Mouse (Mus musculus) lung, postnatal 0 days (tissue): Measurements from ENCODE around the gene Ppfia1. TPM values are rescaled to one million over a fixed set of nuclear protein-coding genes. Genes with fewer than 3 reads are reported as not detected.
A peak's percentile ranks its signal among the peaks of the same experiment; 100 is the strongest.

ENCODE experiments used
- ATAC-seq: fragments of 200-750 bp; cut with Nextera tagmentation; 2 replicates; pipeline ENCODE4 v1.8.0; 2017; ENCODE audit warnings: moderate library complexity
- DNase-seq: peaks from one replicate; pipeline ENCODE4 v3.0.0-alpha.2; 2016; ENCODE audit warnings: low spot score
- H3K27ac ChIP-seq: fragments of 300-500 bp; sonication (generic); 2 replicates; pipeline ENCODE4 v1.5.1; 2014; ENCODE audit warnings: antibody characterized with exemption, mild to moderate bottlenecking, low read length, mixed read lengths
- H3K27me3 ChIP-seq: fragments of 300-500 bp; sonication (generic); replicated peaks from 2 replicates; pipeline ENCODE4 v1.6.1; 2014; ENCODE audit warnings: low read length, mixed read lengths; ENCODE audit not compliant: insufficient read depth
- H3K36me3 ChIP-seq: fragments of 300-500 bp; sonication (generic); 2 replicates; pipeline ENCODE4 v1.6.1; 2014; ENCODE audit warnings: low read length, mixed read lengths; ENCODE audit not compliant: insufficient read depth
- H3K4me1 ChIP-seq: fragments of 300-500 bp; sonication (generic); 2 replicates; pipeline ENCODE4 v1.6.1; 2014; ENCODE audit warnings: antibody characterized with exemption, low read depth, low read length, mixed read lengths; ENCODE audit not compliant: insufficient read depth
- H3K4me2 ChIP-seq: fragments of 300-500 bp; sonication (generic); replicated peaks from 2 replicates; pipeline ENCODE4 v1.6.1; 2014; ENCODE audit warnings: low read depth, mild to moderate bottlenecking, low read length, moderate library complexity, mixed read lengths
- H3K4me3 ChIP-seq: fragments of 300-500 bp; sonication (generic); 2 replicates; pipeline ENCODE4 v1.5.1; 2014; ENCODE audit warnings: low read depth, low read length
- H3K9ac ChIP-seq: fragments of 300-500 bp; sonication (generic); replicated peaks from 2 replicates; pipeline ENCODE4 v1.6.1; 2014; ENCODE audit warnings: low read depth, mild to moderate bottlenecking
- H3K9me3 ChIP-seq: fragments of 300-500 bp; sonication (generic); 2 replicates; pipeline ENCODE4 v1.6.1; 2016; ENCODE audit warnings: low read length, mixed read lengths
- CTCF ChIP-seq: IDR thresholded peaks from 2 replicates; pipeline ENCODE4 v1.5.1; 2016; ENCODE audit warnings: antibody characterized with exemption, mild to moderate bottlenecking
- EP300 ChIP-seq: IDR thresholded peaks from 2 replicates; pipeline ENCODE4 v1.6.1; 2016; ENCODE audit warnings: antibody characterized with exemption, mild to moderate bottlenecking, control low read depth
- WGBS: fragments of 180-500 bp; shearing (Covaris S2); extraction: QIAGEN DNeasy Blood & Tissue Kit; methylation state at CpG from one replicate; pipeline ENCODE4 v1.1.7; 2014; 5-methylcytosine and 5-hydroxymethylcytosine counted together
- polyA plus RNA-seq: library from polyadenylated mRNA; unstranded; fragments of >200 nt; fragmentation: Nextera tagmentation; extraction: Ambion mirVana; gene quantifications from 2 replicates; pipeline ENCODE4 v1.2.1, GENCODE M21; 2015

Ppfia1 gene
- polyA plus RNA-seq, 1 experiment from 2014 or later = 19.7 TPM

DNA sequence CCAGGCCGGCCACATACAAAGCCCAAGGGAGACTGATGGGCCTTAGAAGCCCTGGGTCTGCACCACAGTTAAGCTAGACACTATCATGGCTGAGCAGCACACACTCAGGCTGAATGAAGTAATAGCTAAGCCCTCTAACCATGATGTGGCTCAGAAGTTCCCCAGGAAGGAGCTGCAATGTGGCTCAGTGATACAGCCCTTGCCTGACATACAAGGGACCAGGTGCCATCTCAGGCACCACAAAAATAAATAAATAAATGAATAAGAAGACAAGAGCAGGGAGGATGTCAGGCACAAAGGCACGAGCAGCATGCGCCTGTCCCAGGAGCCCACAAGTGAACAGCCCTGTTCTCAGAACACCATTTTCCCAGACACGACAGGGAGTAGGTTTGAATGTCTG, 111.6 kb downstream of the Ppfia1 start:
- ATAC-seq = no peak
- Histone ChIP-seq H3K27ac (no peak overlapping the region), H3K4me3 (no peak overlapping the region), H3K36me3 (peaks cover 55% of the 10 kb centered on the region), H3K9ac (no peak overlapping the region), H3K27me3 (no peaks in the 10 kb centered on the region), H3K4me1 (no peaks in the 10 kb centered on the region), H3K9me3 (no peaks in the 10 kb centered on the region), H3K4me2 (no peak overlapping the region)
- 93% methylated on average over 4 of the region's 4 CpGs for WGBS
- no peak for TF ChIP-seq EP300
- TF ChIP-seq CTCF = no peak
- DNase-seq = no peak

DNA sequence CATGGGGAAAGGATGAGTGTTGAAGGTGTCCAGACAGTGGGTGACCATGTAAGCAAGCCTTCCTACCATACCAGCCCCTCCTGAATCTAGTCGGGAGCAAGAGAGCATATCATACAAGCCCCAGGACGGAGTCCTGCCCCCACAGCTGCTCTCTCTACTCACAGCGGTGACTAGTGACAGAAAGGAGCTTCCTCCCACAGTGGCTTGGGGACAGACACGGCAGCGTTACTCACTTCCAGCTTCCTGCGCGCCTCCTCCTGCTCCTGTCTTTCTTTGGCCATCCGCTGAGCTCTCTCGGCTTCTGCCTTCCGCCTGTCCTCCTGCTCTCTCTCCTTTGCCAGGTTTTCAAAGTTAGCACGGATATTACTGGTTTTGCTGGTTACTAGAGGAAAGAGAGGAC, 112.1 kb downstream of the Ppfia1 start:
- no peaks in the 10 kb centered on the region for H3K27me3 ChIP-seq
- DNase-seq = no peak
- 95% methylated on average over 11 of the region's 11 CpGs for WGBS

DNA sequence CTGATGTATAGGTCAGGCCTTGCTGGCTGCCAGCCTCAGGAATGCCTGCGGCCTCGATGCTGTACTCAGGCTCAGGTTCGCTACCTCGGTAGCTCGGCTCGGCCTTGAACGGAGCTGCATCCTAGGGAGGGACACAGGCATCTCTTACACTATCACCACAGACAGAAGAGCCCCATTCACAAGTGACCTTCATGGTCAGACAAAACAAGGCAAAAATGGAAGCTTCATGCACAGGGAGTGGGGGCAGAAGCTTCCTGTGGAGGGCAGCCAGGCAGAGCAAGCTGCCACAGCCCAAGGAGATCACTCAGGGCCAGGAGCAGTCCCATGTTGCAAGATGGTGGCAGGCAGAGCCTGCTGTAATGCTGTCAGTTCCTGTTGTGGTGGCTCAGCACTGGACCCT, 114.7 kb downstream of the Ppfia1 start:
- 96% methylated on average over 7 of the region's 7 CpGs for WGBS
- no peak overlapping the region for H3K27ac ChIP-seq
- DNase-seq = no peak
- peaks cover 48% of the 10 kb centered on the region for H3K36me3 ChIP-seq
- no peaks in the 10 kb centered on the region for H3K27me3 ChIP-seq
- no peaks in the 10 kb centered on the region for H3K9me3 ChIP-seq
- TF ChIP-seq EP300 = no peak
- TF ChIP-seq CTCF = no peak
- H3K4me1 ChIP-seq = no peaks in the 10 kb centered on the region
- no peak overlapping the region for H3K9ac ChIP-seq
- H3K4me2 ChIP-seq = no peak overlapping the region
- no peak overlapping the region for H3K4me3 ChIP-seq
- ATAC-seq = no peak

More for the DNA sequence above, 112.1 kb downstream of the Ppfia1 start:
- Histone ChIP-seq H3K27ac (no peak overlapping the region), H3K4me2 (no peak overlapping the region), H3K9ac (no peak overlapping the region), H3K9me3 (no peaks in the 10 kb centered on the region), H3K4me1 (no peaks in the 10 kb centered on the region), H3K4me3 (no peak overlapping the region), H3K36me3 (peaks cover 60% of the 10 kb centered on the region)
- ATAC-seq = no peak
- TF ChIP-seq CTCF = no peak
- TF ChIP-seq EP300 = no peak

DNA sequence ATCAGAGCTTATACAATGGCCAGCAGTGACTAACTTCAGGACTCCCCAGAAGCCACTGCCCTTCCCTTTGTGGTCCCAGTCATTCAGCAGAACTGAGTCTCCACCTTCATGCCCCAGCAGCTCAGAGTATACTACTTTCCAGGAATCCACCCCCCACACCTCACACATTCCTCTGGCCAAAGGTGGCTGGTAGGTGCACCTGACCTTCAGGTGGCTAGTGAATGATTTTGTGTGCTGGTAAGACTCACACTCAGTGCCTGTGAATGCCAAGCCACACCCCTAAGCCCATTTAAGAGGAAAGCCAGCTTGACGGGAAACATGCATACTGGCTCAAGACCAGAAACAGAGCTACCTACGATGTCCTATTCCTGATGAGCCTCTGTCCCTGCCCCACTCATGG, 120.6 kb downstream of the Ppfia1 start:
- no peaks in the 10 kb centered on the region for H3K9me3 ChIP-seq
- no peak for DNase-seq
- peaks cover 9% of the 10 kb centered on the region for H3K36me3 ChIP-seq
- no peaks in the 10 kb centered on the region for H3K27me3 ChIP-seq
- ATAC-seq = no peak
- no peak overlapping the region for H3K4me3 ChIP-seq
- no peaks in the 10 kb centered on the region for H3K4me1 ChIP-seq
- 75% methylated on average over 2 of the region's 2 CpGs for WGBS
- TF ChIP-seq EP300 (no peak), CTCF (no peak)
- no peak overlapping the region for H3K4me2 ChIP-seq
- H3K9ac ChIP-seq = no peak overlapping the region
- H3K27ac ChIP-seq = no peak overlapping the region

DNA sequence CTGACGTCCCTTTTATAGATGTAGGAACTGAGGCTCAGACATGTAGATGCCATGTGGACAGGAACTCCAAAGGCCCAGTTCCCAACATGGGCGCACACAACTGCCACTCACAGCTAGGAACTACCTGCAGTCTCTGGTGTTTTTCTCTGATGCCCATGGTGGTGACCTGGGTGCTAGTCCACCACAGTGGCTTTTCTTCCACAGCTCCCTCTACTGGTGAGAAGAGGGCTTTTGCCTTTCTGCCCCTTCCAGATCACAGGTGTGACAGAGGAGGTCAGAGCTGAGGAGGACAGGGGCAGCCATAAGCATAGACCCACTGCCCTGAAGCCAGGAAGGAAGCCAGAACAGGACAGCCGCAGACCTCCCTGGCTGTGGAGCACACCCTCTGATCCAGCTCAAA, 126.1 kb downstream of the Ppfia1 start:
- Histone ChIP-seq H3K9ac (no peak overlapping the region), H3K4me3 (no peak overlapping the region), H3K4me2 (no peak overlapping the region), H3K36me3 (no peaks in the 10 kb centered on the region), H3K27ac (no peak overlapping the region), H3K4me1 (no peaks in the 10 kb centered on the region), H3K27me3 (no peaks in the 10 kb centered on the region), H3K9me3 (no peaks in the 10 kb centered on the region)
- WGBS = 81% methylated on average over 3 of the region's 3 CpGs
- no peak for TF ChIP-seq EP300
- peak; percentile 54 for TF ChIP-seq CTCF
- DNase-seq (no peak), ATAC-seq (no peak)

Other genes starting within 250 kb of the Ppfia1 start
- gene Cttn, start 82.7 kb downstream of the Ppfia1 start, polyA plus RNA-seq = 128 and 131 TPM in 2 replicates
- gene Fadd, start 28.7 kb upstream of the Ppfia1 start, polyA plus RNA-seq = 7.4 and 8.1 TPM in 2 replicates
- 69.0 and 77.2 TPM in 2 replicates for gene Ano1, start 198.2 kb upstream of the Ppfia1 start, polyA plus RNA-seq